Mouse (Mus musculus): ENCODE data around the gene Hectd2. TPM values are rescaled to one million over a fixed set of nuclear protein-coding genes. Genes with fewer than 3 reads are reported as not detected.
A peak's percentile ranks its signal among the peaks of the same experiment; 100 is the strongest.

Gene Hectd2
- total RNA-seq, 2 experiments from 2014 or later: 5.5 to 6.8 TPM

GRCm38 (mm10) chr19:36536929-36537328 is 17.5 kb upstream of the Hectd2 start:
- no peak for TF ChIP-seq CTCF (IDR thresholded peaks at IDR 0.05)
- intact Hi-C loops (cut with DNase I): loop anchor here (5.0 kb wide), 1 partner anchor 65 kb away; no protein-coding TSS in a partner anchor
- DNase-seq: no peak
- H3K4me3 ChIP-seq: no peak overlapping the region
- no peak overlapping the region for H3K27ac ChIP-seq

DNA sequence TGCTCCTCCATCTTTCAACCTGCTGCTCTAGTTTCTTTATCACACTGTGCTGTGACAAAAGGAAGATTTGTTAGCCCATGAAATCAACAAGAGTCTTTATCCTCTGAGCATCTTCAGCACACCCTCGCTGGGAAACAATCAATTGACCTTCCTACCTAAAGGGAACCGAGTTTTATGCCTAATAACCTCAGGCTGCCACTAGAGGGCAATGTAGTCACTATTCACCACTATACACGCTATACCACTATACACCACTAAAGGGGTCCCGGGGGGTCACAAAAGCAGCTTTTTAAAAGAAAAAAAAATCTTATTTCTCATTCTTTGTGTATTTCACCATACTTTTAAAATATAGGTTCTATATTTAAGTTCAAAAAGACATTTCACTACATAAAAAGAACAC is 15.9 kb upstream of the Hectd2 start:
- TF ChIP-seq CTCF (IDR thresholded peaks at IDR 0.05): peak; percentile 82
- Histone ChIP-seq H3K4me3 (no peak overlapping the region), H3K27ac (no peak overlapping the region)
- intact Hi-C loops (cut with DNase I): loop anchor here (5.0 kb wide), 1 partner anchor 66 kb away; no protein-coding TSS in a partner anchor
- DNase-seq: no peak

- Histone ChIP-seq H3K4me3 (no peak overlapping the region), H3K27ac (no peak overlapping the region)
- intact Hi-C loops (cut with DNase I): loop anchor here (5.0 kb wide), 1 partner anchor 67 kb away; no protein-coding TSS in a partner anchor
- TF ChIP-seq CTCF (IDR thresholded peaks at IDR 0.05): no peak
- DNase-seq: no peak
Measured at GRCm38 (mm10) chr19:36539311-36539710, 15.1 kb upstream of the Hectd2 start.

DNA sequence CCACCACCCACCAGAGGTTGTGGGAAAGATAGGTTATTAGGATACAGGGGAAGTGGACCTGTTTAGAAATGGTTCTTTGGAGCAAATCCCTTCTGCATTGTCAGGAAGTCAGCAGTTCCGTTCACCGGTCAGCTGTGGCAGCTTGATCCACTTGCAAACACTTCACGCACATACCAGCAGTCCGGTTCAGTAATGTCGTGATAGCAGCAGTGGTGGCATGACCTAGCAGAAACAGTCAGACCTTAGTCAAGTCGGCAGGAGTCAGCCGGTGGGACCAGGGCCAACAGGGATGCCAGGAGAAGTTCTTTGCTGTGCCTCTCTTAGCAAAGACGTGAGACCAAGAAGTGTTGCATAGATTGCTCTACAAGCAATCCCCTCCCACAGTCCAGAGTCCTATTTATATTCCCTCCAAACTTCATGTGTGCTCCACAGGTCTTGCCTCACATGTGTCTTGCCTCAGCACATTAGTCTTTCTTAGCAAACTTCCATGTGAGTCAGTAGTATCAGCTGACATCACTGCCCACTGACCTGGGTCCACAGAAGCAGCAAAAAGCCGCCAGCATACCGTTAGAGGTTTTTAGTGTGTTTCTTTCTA is 14.3 kb upstream of the Hectd2 start:
- intact Hi-C loops (cut with DNase I): no loop called here
- H3K27ac ChIP-seq: no peak overlapping the region
- TF ChIP-seq CTCF (IDR thresholded peaks at IDR 0.05): no peak
- DNase-seq: no peak
- no peak overlapping the region for H3K4me3 ChIP-seq

GRCm38 (mm10) chr19:36540776-36541175 is 13.7 kb upstream of the Hectd2 start:
- intact Hi-C loops (cut with DNase I): no loop called here
- TF ChIP-seq CTCF (IDR thresholded peaks at IDR 0.05): no peak
- Histone ChIP-seq H3K27ac (no peak overlapping the region), H3K4me3 (no peak overlapping the region)
- no peak for DNase-seq

- TF ChIP-seq CTCF (IDR thresholded peaks at IDR 0.05): no peak
- intact Hi-C loops (cut with DNase I): loop anchor here (5.0 kb wide), 1 partner anchor 76 kb away; no protein-coding TSS in a partner anchor
- peak overlapping the region; percentile 99 for H3K4me3 ChIP-seq
- DNase-seq: no peak
- H3K27ac ChIP-seq: peak overlapping the region; percentile 96
Measured at GRCm38 (mm10) chr19:36553561-36554045, 836 bp upstream of the Hectd2 start.

DNA sequence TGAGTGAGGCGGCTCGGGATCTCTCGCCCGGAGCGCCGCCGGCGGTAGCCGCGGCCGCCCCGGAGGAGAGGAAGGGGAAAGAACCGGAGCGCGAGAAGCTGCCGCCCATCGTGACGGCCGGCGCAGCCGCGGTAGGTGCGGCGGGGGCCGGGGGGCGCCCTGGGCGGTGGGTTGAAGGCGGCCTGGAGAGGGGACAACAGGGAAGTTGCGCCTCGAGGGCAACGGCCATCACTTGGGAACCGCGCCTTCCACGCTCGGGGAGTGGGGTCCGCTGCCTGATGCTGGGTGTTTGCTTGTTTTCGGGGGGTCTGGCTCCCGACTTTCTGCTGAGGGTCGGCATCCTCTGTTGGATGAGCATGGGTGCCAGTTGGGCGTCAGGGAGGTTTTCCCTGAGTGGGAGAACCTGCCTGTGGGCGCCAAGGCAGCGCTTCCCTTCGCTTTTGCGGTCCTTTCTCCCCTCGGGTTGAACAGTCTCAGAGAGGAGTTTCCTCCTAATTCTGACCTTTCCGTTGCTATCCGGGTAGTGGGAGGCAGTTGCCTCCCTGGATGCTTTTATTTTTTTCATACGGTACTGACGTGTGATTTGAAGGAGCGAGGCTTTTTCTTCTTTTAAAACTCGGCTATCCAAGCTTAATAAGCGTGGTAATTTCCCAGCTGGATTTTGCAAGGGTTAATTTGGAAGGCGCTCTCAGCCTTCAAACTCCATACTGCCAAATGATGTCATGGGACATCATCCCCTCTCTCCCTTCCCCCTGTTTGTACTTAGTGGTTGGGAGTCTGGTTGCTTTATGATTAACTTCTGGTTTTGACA is 551 bp downstream of the Hectd2 start:
- DNase-seq: no peak
- intact Hi-C loops (cut with DNase I): loop anchor here (5.0 kb wide), 1 partner anchor 78 kb away; no protein-coding TSS in a partner anchor
- TF ChIP-seq CTCF (IDR thresholded peaks at IDR 0.05): no peak
- Histone ChIP-seq H3K27ac (peak overlapping the region; percentile 94), H3K4me3 (peak overlapping the region; percentile 99)

DNA sequence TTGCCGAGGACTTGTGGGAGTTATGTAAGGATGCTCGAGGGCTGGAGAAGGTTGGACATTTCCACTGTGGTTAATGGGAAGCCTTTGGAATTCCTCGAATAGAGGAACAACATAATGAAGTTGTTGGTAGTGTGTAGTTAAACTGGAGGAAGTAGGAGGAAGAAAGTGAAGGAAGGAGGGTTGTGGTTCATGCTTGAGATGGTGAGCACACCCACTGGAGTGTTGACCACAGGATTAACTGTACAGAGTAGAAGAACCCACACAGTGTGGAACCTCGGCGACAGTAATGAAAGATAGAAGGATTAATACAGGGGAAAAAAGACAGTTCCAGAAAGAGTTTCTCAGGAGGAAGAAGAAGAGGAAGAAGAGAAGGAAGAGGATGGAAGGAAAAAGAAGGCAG is 4.9 kb downstream of the Hectd2 start:
- TF ChIP-seq CTCF (IDR thresholded peaks at IDR 0.05): no peak
- H3K27ac ChIP-seq: no peak overlapping the region
- intact Hi-C loops (cut with DNase I): no loop called here
- H3K4me3 ChIP-seq: no peak overlapping the region
- no peak for DNase-seq

- no peak for DNase-seq
- TF ChIP-seq CTCF (IDR thresholded peaks at IDR 0.05): peak; percentile 53
- intact Hi-C loops (cut with DNase I): no loop called here
Measured at GRCm38 (mm10) chr19:36560160-36560559, 5.7 kb downstream of the Hectd2 start.

DNA sequence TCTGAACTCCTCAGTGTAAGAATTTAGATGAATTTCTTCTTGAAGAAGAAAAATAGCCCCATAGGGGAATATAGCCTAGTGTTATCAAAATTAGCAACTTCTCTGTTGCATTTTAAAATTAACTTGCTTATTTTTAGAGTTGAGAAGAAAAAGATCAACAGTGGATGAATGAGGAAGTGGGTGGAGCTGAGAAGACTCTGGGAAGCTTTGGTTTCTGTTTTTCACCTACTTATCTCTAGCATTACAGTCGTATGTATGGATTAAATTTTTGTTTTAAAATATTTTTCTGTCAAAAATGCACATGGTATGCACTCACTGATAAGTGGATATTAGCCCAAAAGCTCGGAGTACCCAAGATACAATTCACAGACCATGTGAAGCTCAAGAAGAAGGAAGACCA is 6.7 kb downstream of the Hectd2 start:
- no peak for DNase-seq
- H3K27ac ChIP-seq: no peak overlapping the region
- H3K4me3 ChIP-seq: no peak overlapping the region
- TF ChIP-seq CTCF (IDR thresholded peaks at IDR 0.05): no peak
- intact Hi-C loops (cut with DNase I): no loop called here

More at GRCm38 (mm10) chr19:36560160-36560559, 5.7 kb downstream of the Hectd2 start:
- Histone ChIP-seq H3K27ac (no peak overlapping the region), H3K4me3 (no peak overlapping the region)

DNA sequence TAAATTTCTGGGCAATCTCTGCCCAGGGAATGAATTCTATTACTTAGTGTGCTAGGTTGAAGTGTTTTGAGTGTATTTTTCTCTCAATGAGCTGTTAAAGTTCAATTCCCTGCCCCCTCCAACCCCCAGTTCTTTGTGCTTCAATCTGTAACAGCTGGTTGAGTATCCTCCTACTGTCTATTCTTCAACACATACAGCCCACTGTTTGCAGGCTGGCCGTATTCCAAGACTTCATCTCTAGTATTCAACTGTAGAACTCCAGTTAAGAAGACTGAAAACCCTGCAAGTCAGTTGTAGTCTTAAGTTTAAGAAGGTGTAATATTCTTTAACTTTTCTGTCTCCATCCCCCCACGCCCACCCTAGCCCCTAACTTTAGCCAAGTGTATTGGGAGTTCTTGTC is 10.0 kb downstream of the Hectd2 start:
- intact Hi-C loops (cut with DNase I): no loop called here
- TF ChIP-seq CTCF (IDR thresholded peaks at IDR 0.05): no peak
- no peak for DNase-seq
- Histone ChIP-seq H3K4me3 (no peak overlapping the region), H3K27ac (no peak overlapping the region)

DNA sequence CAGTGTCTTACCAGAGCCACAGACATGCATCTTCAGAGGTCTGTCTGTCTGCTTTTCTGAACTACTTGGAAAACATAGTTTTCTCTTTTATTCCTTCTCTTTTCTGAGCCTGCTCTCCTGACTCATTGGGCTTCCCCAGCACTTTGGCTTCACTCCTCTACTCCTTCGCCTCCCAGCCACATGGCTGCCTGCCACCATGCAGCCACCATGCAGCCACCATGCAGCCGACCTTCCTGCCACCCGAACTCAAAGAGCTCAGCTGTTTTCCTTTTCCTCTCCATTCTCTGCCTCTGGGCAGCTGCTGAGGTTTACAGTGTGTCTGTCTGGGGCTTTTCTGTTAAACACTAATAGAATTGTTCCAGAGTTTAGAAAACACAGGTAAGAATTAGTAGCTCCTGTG is 19.5 kb downstream of the Hectd2 start:
- intact Hi-C loops (cut with DNase I): no loop called here
- no peak for TF ChIP-seq CTCF (IDR thresholded peaks at IDR 0.05)
- peak; percentile 28 for DNase-seq
- no peak overlapping the region for H3K27ac ChIP-seq
- no peak overlapping the region for H3K4me3 ChIP-seq

DNA sequence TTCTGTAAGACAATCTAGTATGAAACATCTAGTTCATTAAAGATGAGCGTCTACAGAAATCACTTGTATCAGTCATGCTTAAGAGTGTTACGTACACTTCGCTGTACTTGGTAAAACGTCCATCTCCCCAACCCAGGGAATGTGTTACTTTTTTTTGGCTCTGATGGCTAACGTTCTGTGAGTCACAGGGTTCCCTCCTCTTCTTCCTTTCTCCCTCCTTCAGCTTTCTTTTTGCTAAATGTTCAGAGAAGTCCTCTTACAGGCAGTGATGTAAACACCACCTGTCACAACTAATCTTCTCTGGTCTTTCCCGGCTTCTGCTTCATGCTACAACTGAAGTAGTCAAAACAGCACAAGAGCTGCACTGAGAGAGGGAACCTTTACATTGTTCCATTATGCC is 20.7 kb downstream of the Hectd2 start:
- intact Hi-C loops (cut with DNase I): no loop called here
- no peak for TF ChIP-seq CTCF (IDR thresholded peaks at IDR 0.05)
- Histone ChIP-seq H3K4me3 (no peak overlapping the region), H3K27ac (no peak overlapping the region)
- DNase-seq: no peak

Data from gastrocnemius, adult 2 months (tissue).